Mouse (Mus musculus) testis, adult 2 months (tissue): ENCODE results near the gene Senp7. TPM values are rescaled to one million over a fixed set of nuclear protein-coding genes. Genes with fewer than 3 reads are reported as not detected.
"Not testable (repeated sequence)": the region's sequence is repeated elsewhere in the genome, so short reads cannot be mapped to it uniquely, and the experiment has no call there.

Experiments
- H3K27ac ChIP-seq: fragments of 200-500 bp; 2 replicates; pipeline ENCODE4 v1.5.1; 2012; ENCODE audit warnings: low read depth, low read length; ENCODE audit not compliant: control insufficient read depth, insufficient read depth
- H3K27me3 ChIP-seq: fragments of 200-500 bp; 2 replicates; pipeline ENCODE4 v1.6.1; 2012; ENCODE audit warnings: mild to moderate bottlenecking, low read length, moderate library complexity; ENCODE audit not compliant: control insufficient read depth, insufficient read depth
- H3K36me3 ChIP-seq: fragments of 200-500 bp; 2 replicates; pipeline ENCODE4 v1.6.1; 2012; ENCODE audit warnings: mild to moderate bottlenecking, low read length; ENCODE audit not compliant: control insufficient read depth, insufficient read depth
- H3K4me1 ChIP-seq: fragments of 200-500 bp; 2 replicates; pipeline ENCODE4 v1.6.1; 2012; ENCODE audit warnings: low read length; ENCODE audit not compliant: control insufficient read depth, insufficient read depth
- H3K4me3 ChIP-seq: fragments of 200-500 bp; 2 replicates; pipeline ENCODE4 v1.5.1; 2012; ENCODE audit warnings: low read depth, mild to moderate bottlenecking, low read length, moderate library complexity, mixed read lengths; ENCODE audit not compliant: control insufficient read depth
- CTCF ChIP-seq: fragments of 200-500 bp; IDR thresholded peaks from 2 replicates; pipeline ENCODE4 v1.5.1; 2012; ENCODE audit warnings: low read depth, mild to moderate bottlenecking, inconsistent platforms, low read length, moderate library complexity; ENCODE audit not compliant: control insufficient read depth, insufficient read depth, insufficient replicate concordance
- POLR2A ChIP-seq: fragments of 200-500 bp; IDR thresholded peaks from 2 replicates; pipeline ENCODE4 v1.6.1; 2012; ENCODE audit warnings: low read depth, mild to moderate bottlenecking, inconsistent platforms, low read length, moderate library complexity; ENCODE audit not compliant: control insufficient read depth
- polyA plus RNA-seq: library from polyadenylated mRNA; depleted of rRNA; stranded (reverse); fragments of >200 nt; gene quantifications from 2 replicates; pipeline ENCODE4 v1.2.3, GENCODE M21; 2012; rRNA removed

Gene Senp7
- 2.4 and 2.7 TPM in 2 replicates for polyA plus RNA-seq

GRCm38 (mm10) chr16:56048038-56048437, at the start of gene Senp7:
Gene Senp7 (plus strand): TSS chr16:56048338.
- H3K36me3 ChIP-seq, H3K27ac ChIP-seq, H3K4me1 ChIP-seq, H3K4me3 ChIP-seq, H3K27me3 ChIP-seq: not testable (repeated sequence)

GRCm38 (mm10) chr16:56006798-56007197, 41.3 kb upstream of the Senp7 start:
- H3K27me3 ChIP-seq = no peaks in the 10 kb centered on the region
- H3K27ac ChIP-seq = no peak overlapping the region
- no peaks in the 10 kb centered on the region for H3K4me1 ChIP-seq
- no peaks in the 10 kb centered on the region for H3K36me3 ChIP-seq
- H3K4me3 ChIP-seq = no peak overlapping the region
- no peak for TF ChIP-seq POLR2A
- TF ChIP-seq CTCF = no peak

- TF ChIP-seq CTCF = no peak
- H3K4me3 ChIP-seq = no peak overlapping the region
- no peak overlapping the region for H3K27ac ChIP-seq
- no peaks in the 10 kb centered on the region for H3K36me3 ChIP-seq
- H3K4me1 ChIP-seq = no peaks in the 10 kb centered on the region
- H3K27me3 ChIP-seq = no peaks in the 10 kb centered on the region
Observed at GRCm38 (mm10) chr16:56008862-56009261, 39.3 kb upstream of the Senp7 start.

- TF ChIP-seq CTCF (no peak), POLR2A (no peak)
- no peak overlapping the region for H3K4me3 ChIP-seq
- H3K27ac ChIP-seq = no peak overlapping the region
- no peaks in the 10 kb centered on the region for H3K4me1 ChIP-seq
- H3K36me3 ChIP-seq = peaks cover 3% of the 10 kb centered on the region; the same call in 1 of the 2 replicates
- no peaks in the 10 kb centered on the region for H3K27me3 ChIP-seq
Observed at GRCm38 (mm10) chr16:56012789-56013743, 35.1 kb upstream of the Senp7 start.

GRCm38 (mm10) chr16:56014076-56014475, 34.1 kb upstream of the Senp7 start:
- no peaks in the 10 kb centered on the region for H3K27me3 ChIP-seq
- no peaks in the 10 kb centered on the region for H3K4me1 ChIP-seq
- no peak for TF ChIP-seq CTCF
- no peak for TF ChIP-seq POLR2A
- H3K27ac ChIP-seq = no peak overlapping the region
- H3K36me3 ChIP-seq = peaks cover 3% of the 10 kb centered on the region; the same call in 1 of the 2 replicates
- no peak overlapping the region for H3K4me3 ChIP-seq

GRCm38 (mm10) chr16:56019660-56020059, 28.5 kb upstream of the Senp7 start:
- TF ChIP-seq CTCF = no peak
- Histone ChIP-seq H3K4me1 (no peaks in the 10 kb centered on the region), H3K36me3 (peaks cover 3% of the 10 kb centered on the region; the same call in 1 of the 2 replicates), H3K27ac (no peak overlapping the region), H3K4me3 (no peak overlapping the region), H3K27me3 (no peaks in the 10 kb centered on the region)

- no peak overlapping the region for H3K27ac ChIP-seq
Observed at GRCm38 (mm10) chr16:56027854-56028629, 20.1 kb upstream of the Senp7 start.

More at GRCm38 (mm10) chr16:56027854-56028629, 20.1 kb upstream of the Senp7 start:
- no peaks in the 10 kb centered on the region for H3K27me3 ChIP-seq
- H3K4me3 ChIP-seq = peak overlapping the region; percentile 93; the same call in 1 of the 2 replicates
- TF ChIP-seq CTCF (no peak), POLR2A (no peak)
- H3K36me3 ChIP-seq = no peaks in the 10 kb centered on the region; the same call in 1 of the 2 replicates
- H3K4me1 ChIP-seq = peaks cover 3% of the 10 kb centered on the region; the same call in 1 of the 2 replicates
